Mouse (Mus musculus) lung, adult 2 months (tissue): ENCODE results near the gene Pate2.

Experiments used
- CTCF ChIP-seq: fragments of 200-500 bp; IDR thresholded peaks from 2 replicates; pipeline ENCODE4 v1.5.1; 2011; ENCODE audit warnings: mild to moderate bottlenecking, low read length, control low read depth; ENCODE audit not compliant: insufficient read depth
- POLR2A ChIP-seq: fragments of 200-500 bp; IDR thresholded peaks from 2 replicates; pipeline ENCODE4 v1.6.1; 2011; ENCODE audit warnings: low read depth, mild to moderate bottlenecking, control low read depth, low read length, borderline replicate concordance; ENCODE audit errors: extremely low read depth

DNA sequence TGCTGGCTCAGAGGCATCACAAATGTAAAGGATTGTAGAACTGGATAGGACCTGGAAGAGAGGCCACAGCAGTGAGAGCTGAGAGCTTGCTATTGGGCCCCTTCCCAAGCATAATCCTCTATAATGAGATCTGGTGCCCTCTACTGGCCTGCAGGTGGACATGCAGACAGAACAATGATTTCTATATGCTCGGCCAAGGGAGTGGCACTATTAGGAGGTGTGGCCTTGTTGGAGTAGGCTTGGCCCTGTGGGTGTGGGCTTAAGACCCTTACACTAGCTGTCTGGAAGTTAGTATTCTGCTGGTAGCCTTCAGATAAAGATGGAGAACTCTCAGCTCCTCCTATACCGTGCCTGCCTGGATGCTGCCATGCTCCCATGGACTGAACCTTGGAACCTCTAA is 35.0 kb upstream of the Pate2 start:
- TF ChIP-seq POLR2A (no peak), CTCF (peak; percentile 58)
